Mouse (Mus musculus) erythroblast, adult 5-6 weeks (primary cell): ENCODE results near the gene Erc1. TPM values are rescaled to one million over a fixed set of nuclear protein-coding genes. Genes with fewer than 3 reads are reported as not detected.

Experiments used
- ATAC-seq: replicated peaks from 2 replicates; pipeline ENCODE4 v1.8.0; 2016; ENCODE audit warnings: moderate number of reproducible peaks, mild to moderate bottlenecking, moderate TSS enrichment, inconsistent platforms; ENCODE audit not compliant: poor library complexity, low FRiP score, severe bottlenecking
- total RNA-seq, 2 experiments: library from RNA; stranded (forward) in 1 of 2; stranded (reverse) in 1 of 2; fragments of 150-400 nt in 1 of 2; fragments of 200-764, 138-1000 nt in 1 of 2; gene quantifications; 2 replicates each; pipeline versions ENCODE4 v1.2.3 to v1.2.4; 2015 to 2017; ENCODE audit warnings: low replicate concordance in 2 of 2

Erc1 gene
- total RNA-seq (2015; ENCODE audit: low replicate concordance) (2.5 and 3.3 TPM in 2 replicates), total RNA-seq (2017; ENCODE audit: low replicate concordance) (10.0 and 17.1 TPM in 2 replicates)

GRCm38 (mm10) chr6:119848034-119848695 lies at the start of gene Erc1:
Gene Erc1, minus strand, starts transcription at chr6:119848167.
- ATAC-seq = peak; percentile 94

GRCm38 (mm10) chr6:119892711-119893110 lies 44.7 kb upstream of the Erc1 start:
- no peak for ATAC-seq

GRCm38 (mm10) chr6:119883151-119883550 lies 35.2 kb upstream of the Erc1 start:
- no peak for ATAC-seq

GRCm38 (mm10) chr6:119864341-119865034 lies 16.5 kb upstream of the Erc1 start:
- no peak for ATAC-seq

GRCm38 (mm10) chr6:119861519-119861918 lies 13.6 kb upstream of the Erc1 start:
- no peak for ATAC-seq

- ATAC-seq = no peak
These were observed 12.3 kb upstream of the Erc1 start for GRCm38 (mm10) chr6:119860236-119860635.

GRCm38 (mm10) chr6:119855471-119855870 lies 7.5 kb upstream of the Erc1 start:
- no peak for ATAC-seq

- no peak for ATAC-seq
These were observed 6.2 kb upstream of the Erc1 start for GRCm38 (mm10) chr6:119854156-119854555.

GRCm38 (mm10) chr6:119849858-119850257 lies 1.9 kb upstream of the Erc1 start:
- ATAC-seq = no peak

GRCm38 (mm10) chr6:119849348-119849709 lies 1.4 kb upstream of the Erc1 start:
- ATAC-seq = no peak

GRCm38 (mm10) chr6:119848696-119849347 lies 855 bp upstream of the Erc1 start:
- ATAC-seq = no peak

GRCm38 (mm10) chr6:119847518-119848033 lies 391 bp downstream of the Erc1 start:
- 0 out of 2 replicates have a peak, but pooled peaks have one; percentile 4 for ATAC-seq

- no peak for ATAC-seq
These were observed 1.0 kb downstream of the Erc1 start for GRCm38 (mm10) chr6:119846751-119847517.

GRCm38 (mm10) chr6:119829951-119830350 lies 18.0 kb downstream of the Erc1 start:
- ATAC-seq = no peak

GRCm38 (mm10) chr6:119828165-119828564 lies 19.8 kb downstream of the Erc1 start:
- no peak for ATAC-seq

GRCm38 (mm10) chr6:119826701-119827100 lies 21.3 kb downstream of the Erc1 start:
- ATAC-seq = no peak

- ATAC-seq = no peak
These were observed 25.8 kb downstream of the Erc1 start for GRCm38 (mm10) chr6:119822216-119822615.

GRCm38 (mm10) chr6:119821158-119821557 lies 26.8 kb downstream of the Erc1 start:
- ATAC-seq = no peak

GRCm38 (mm10) chr6:119818541-119818940 lies 29.4 kb downstream of the Erc1 start:
- no peak for ATAC-seq

- no peak for ATAC-seq
These were observed 32.5 kb downstream of the Erc1 start for GRCm38 (mm10) chr6:119815426-119815825.
